Mouse (Mus musculus) heart, embryonic 11.5 days (tissue): ENCODE results near the gene Urgcp. TPM values are rescaled to one million over a fixed set of nuclear protein-coding genes. Genes with fewer than 3 reads are reported as not detected.

Source experiments
- ATAC-seq: fragments of 200-750 bp; cut with Nextera tagmentation; replicated peaks from 2 replicates; pipeline ENCODE4 v1.8.0; 2017; ENCODE audit warnings: moderate library complexity; ENCODE audit not compliant: insufficient number of reproducible peaks, low FRiP score, low TSS enrichment
- H3K27ac ChIP-seq: fragments of 300-500 bp; sonication (generic); 2 replicates; pipeline ENCODE4 v1.5.1; 2014; ENCODE audit warnings: mild to moderate bottlenecking, low read depth, low read length
- H3K27me3 ChIP-seq: fragments of 300-500 bp; sonication (generic); 2 replicates; pipeline ENCODE4 v1.6.1; 2014; ENCODE audit warnings: mild to moderate bottlenecking, low read length, mixed read lengths; ENCODE audit not compliant: control insufficient read depth, insufficient read depth
- H3K36me3 ChIP-seq: fragments of 300-500 bp; sonication (generic); 2 replicates; pipeline ENCODE4 v1.6.1; 2014; ENCODE audit warnings: mild to moderate bottlenecking, low read length, moderate library complexity, mixed read lengths; ENCODE audit not compliant: control insufficient read depth, insufficient read depth
- H3K4me1 ChIP-seq: fragments of 300-500 bp; sonication (generic); 2 replicates; pipeline ENCODE4 v1.6.1; 2014; ENCODE audit warnings: low read length; ENCODE audit not compliant: control insufficient read depth, insufficient read depth
- H3K4me2 ChIP-seq: fragments of 300-500 bp; sonication (generic); 2 replicates; pipeline ENCODE4 v1.6.1; 2014; ENCODE audit warnings: mild to moderate bottlenecking, moderate library complexity
- H3K4me3 ChIP-seq: fragments of 300-500 bp; sonication (generic); 2 replicates; pipeline ENCODE4 v1.5.1; 2014; ENCODE audit warnings: low read depth, low read length
- H3K9ac ChIP-seq: fragments of 300-500 bp; sonication (generic); 2 replicates; pipeline ENCODE4 v1.6.1; 2014; ENCODE audit warnings: mild to moderate bottlenecking, low read depth, low read length, moderate library complexity
- H3K9me3 ChIP-seq: fragments of 300-500 bp; sonication (generic); replicated peaks from 2 replicates; pipeline ENCODE4 v1.6.1; 2016; ENCODE audit warnings: low read length; ENCODE audit not compliant: control insufficient read depth
- WGBS: fragments of 180-500 bp; shearing (Covaris S2); extraction: QIAGEN DNeasy Blood & Tissue Kit; methylation state at CpG from one replicate; pipeline ENCODE4 v1.1.7; 2014; ENCODE audit not compliant: insufficient replicate concordance; 5-methylcytosine and 5-hydroxymethylcytosine counted together
- polyA plus RNA-seq: library from polyadenylated mRNA; unstranded; fragments of >200 nt; fragmentation: Nextera tagmentation; extraction: Ambion mirVana; gene quantifications from 2 replicates; pipeline ENCODE4 v1.2.1, GENCODE M21; 2014

Urgcp gene
- polyA plus RNA-seq, 1 experiment from 2014 or later = 14.2 TPM

DNA sequence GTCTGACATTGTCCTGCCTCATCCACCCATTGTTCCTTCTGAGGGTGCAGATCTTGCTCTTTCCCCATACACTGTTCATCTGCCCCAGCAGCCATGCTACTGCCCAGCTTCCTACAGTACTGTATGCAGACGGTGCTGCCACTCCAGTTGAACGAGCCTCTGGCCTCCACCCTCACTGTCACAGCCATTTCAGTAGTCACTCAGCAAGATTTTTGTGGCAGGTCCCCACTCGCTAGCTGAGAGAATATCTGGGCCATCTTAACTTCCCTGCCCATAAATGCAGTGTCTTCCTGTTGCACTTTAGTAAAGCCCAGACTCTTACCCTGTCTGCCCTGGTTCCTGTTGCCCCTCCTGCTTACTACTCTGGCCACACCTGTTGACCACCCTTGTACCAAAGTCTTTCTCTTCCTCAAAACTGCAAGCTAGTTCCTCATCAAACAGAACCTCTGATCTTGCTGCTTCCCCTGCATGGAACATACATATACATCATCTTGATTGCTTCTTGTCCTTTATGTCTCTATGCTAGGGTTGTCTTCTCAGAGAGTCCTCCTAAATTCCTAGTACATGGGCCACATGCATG lies 27.7 kb upstream of the Urgcp start:
- H3K4me2 ChIP-seq = peak overlapping the region; percentile 96
- H3K4me3 ChIP-seq = peak overlapping the region; percentile 87; the same call in 1 of the 2 replicates
- H3K9ac ChIP-seq = no peak overlapping the region; the same call in 1 of the 2 replicates
- H3K27ac ChIP-seq = no peak overlapping the region
- no peaks in the 10 kb centered on the region for H3K9me3 ChIP-seq
- 61% methylated on average over 3 of the region's 3 CpGs for WGBS
- ATAC-seq = no peak
- peaks cover 14% of the 10 kb centered on the region for H3K36me3 ChIP-seq
- H3K27me3 ChIP-seq = no peaks in the 10 kb centered on the region
- H3K4me1 ChIP-seq = peaks cover 17% of the 10 kb centered on the region

DNA sequence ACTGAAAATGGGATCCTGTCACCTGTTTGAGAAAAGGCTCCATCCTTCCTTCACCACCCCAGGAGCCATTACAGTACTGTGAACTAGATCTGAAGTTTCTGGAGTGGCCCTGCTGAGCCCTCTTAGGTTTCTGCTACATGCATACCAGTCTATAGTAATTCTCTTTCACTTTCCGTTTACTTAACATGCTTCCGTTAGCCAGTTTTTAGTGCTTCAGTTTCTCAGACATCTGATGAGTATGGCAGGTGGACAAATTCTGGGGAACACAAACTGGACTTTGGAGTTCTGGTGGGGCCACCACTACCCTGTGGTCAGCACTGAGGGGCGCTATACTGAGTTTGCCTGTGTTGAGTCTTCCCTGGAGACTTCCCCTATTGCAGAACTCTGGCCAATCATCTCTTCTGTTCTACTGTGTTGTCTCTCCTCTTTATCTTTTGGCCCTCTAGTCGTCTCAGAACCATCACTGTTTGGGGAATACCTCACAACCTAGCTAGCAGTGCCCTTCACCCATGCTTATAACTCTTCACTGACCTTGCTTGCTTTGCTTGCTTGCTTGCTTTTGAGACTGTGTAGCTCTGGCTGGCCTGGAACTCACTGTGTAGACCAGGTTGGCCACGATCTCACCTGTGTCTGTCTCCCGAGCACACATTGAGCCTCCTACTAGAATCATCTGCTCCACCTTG lies 27.0 kb upstream of the Urgcp start:
- WGBS = 63% methylated on average over 6 of the region's 6 CpGs

DNA sequence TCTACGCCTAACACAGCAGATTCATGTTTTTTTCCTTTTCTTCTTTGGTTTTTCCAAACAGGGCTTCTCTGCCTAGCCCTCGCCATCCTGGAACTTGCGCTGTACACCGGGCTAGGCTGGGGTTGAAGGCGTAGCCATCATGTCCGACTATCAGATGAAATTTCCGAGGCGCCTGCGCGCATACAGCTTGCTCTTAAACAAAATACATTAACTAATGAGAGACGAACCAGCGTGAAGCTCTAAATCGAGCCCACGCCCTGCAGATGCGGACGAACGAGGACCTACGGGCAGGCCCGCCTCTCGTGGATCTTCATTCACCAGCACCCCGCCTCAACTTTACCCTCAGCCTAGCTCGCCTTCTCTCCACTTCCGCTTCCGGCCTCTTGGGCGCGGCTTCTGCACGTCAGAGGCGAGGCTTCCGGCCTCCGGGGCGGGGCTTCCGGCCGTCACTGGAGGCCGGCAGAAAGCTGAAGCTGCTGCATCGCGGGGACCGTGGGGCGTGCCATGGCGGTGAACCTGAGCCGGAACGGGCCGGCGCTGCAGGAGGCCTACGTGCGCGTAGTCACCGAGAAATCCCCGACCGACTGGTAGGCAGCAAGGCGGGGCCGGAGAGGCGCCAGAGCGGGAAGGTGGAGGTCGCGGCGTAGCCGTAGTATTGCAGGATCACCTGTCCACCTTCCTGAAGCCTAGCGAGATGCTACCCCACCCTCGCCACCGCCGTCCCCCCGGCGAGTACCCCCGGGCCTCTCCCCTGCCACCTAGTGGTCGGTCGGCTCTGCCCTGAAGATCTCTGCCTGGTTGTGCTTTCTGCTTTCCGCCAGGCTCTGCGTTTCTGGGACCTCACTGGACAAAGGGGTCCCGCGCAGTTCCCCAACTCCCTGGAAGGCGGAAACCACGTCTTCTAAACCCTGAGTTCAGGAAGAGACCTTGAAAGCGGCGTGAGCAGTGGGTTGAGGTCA lies 26.2 kb upstream of the Urgcp start, which contains the start of gene Dbnl:
TSS of gene Dbnl (plus strand) at position 433 of the 959 bp plus-strand sequence.
- Histone ChIP-seq H3K27me3 (no peaks in the 10 kb centered on the region), H3K4me2 (peak within 1 kb of the TSS; percentile 96), H3K4me3 (peak within 1 kb of the TSS; percentile 87), H3K27ac (peak within 1 kb of the TSS; percentile 95), H3K36me3 (peaks cover 4% of the 10 kb centered on the region; the same call in 1 of the 2 replicates), H3K9ac (peak within 1 kb of the TSS; percentile 95), H3K9me3 (no peaks in the 10 kb centered on the region), H3K4me1 (peaks cover 17% of the 10 kb centered on the region)
- ATAC-seq = peak; percentile 94
- under 1% methylated on average over 74 of the region's 74 CpGs for WGBS

More for the DNA sequence above, 27.0 kb upstream of the Urgcp start:
- peak overlapping the region; percentile 95 for H3K9ac ChIP-seq
- peaks cover 8% of the 10 kb centered on the region; the same call in 1 of the 2 replicates for H3K36me3 ChIP-seq
- H3K27ac ChIP-seq = peak overlapping the region; percentile 95
- H3K9me3 ChIP-seq = no peaks in the 10 kb centered on the region
- H3K4me1 ChIP-seq = peaks cover 17% of the 10 kb centered on the region
- H3K4me3 ChIP-seq = peak overlapping the region; percentile 87
- peak overlapping the region; percentile 96 for H3K4me2 ChIP-seq
- H3K27me3 ChIP-seq = no peaks in the 10 kb centered on the region
- ATAC-seq = no peak

DNA sequence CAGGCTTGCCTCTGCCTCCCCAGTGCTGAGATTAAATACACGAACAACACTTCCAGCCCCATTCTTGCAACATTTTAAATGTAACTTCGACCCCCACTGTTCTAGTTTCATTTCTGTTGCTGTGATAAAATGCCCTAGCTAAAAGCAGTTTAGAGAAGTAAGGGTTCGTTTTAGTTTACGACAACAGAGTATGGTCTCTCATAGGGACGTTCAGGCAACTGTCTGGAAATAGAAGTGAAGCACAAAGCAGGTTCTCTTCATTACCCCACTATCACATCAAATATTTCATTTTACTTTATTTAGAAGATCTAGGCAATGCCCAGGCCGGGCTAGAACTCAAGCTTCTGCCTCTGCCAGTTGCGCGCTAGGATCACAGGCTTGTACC lies 25.5 kb upstream of the Urgcp start:
- H3K9ac ChIP-seq = peak overlapping the region; percentile 95
- no peak for ATAC-seq
- no peaks in the 10 kb centered on the region for H3K27me3 ChIP-seq
- no peaks in the 10 kb centered on the region for H3K9me3 ChIP-seq
- 36% methylated on average over 8 of the region's 8 CpGs for WGBS
- H3K4me3 ChIP-seq = peak overlapping the region; percentile 87
- H3K36me3 ChIP-seq = peaks cover 4% of the 10 kb centered on the region; the same call in 1 of the 2 replicates
- peaks cover 17% of the 10 kb centered on the region for H3K4me1 ChIP-seq
- H3K4me2 ChIP-seq = peak overlapping the region; percentile 96
- peak overlapping the region; percentile 95 for H3K27ac ChIP-seq

DNA sequence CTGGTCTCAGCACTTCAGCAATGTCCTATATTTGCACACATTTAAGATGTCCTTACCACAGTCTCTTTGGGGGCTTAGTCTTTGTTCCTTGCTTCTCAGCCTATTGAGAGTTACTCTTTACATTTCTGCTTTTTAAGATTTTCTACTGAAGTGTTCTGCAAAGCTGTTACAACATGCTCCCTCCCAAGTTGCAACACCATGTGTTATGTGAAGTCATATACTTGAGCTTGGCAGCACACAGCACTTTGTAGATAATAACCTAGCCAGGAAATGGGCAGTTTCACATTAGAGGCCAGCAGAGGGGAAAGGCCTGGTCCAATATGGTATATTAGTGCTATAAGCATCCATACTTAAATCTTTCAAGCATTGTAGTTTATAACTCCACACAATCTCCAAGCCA lies 23.6 kb upstream of the Urgcp start:
- Histone ChIP-seq H3K9ac (no peak overlapping the region), H3K4me1 (peaks cover 19% of the 10 kb centered on the region), H3K36me3 (no peaks in the 10 kb centered on the region), H3K4me2 (no peak overlapping the region), H3K27ac (no peak overlapping the region), H3K4me3 (no peak overlapping the region), H3K9me3 (no peaks in the 10 kb centered on the region), H3K27me3 (no peaks in the 10 kb centered on the region)
- no peak for ATAC-seq

DNA sequence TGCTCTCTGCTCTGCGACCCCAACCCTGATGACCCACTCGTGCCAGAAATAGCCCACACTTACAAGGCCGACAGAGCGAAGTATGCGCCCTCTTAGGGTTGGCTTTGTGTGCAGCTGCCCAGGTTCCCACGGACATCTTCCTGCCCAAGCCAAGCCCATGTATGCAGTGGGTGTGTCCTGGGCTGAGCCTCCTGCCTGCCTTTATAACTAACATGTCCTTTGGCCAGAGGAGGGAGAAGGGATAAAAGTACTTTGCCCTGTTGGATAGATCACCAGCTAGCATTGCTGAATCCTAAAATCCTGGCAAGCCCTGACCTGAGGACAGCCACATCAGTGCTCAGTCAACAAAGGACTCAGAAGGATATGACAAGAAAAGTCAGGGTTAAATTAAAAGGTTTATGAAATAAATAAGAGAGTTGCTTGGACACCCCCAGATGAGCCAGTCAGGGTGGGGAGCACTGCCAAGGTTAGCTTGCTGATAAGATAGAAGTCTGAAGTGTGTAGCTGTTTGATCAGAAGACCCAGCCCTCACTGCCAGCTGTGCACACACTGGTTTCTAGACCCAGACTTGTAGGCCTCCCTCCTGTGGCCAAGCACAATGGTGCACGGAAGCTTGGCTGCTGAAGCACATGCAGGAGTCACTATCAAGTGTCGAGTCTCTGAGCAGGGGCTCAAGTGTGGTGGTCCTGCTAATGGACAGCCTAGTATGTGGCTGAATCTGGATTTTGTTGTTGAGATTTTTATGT lies 20.2 kb upstream of the Urgcp start:
- H3K27ac ChIP-seq = no peak overlapping the region
- H3K4me1 ChIP-seq = peaks cover 5% of the 10 kb centered on the region; the same call in 1 of the 2 replicates
- H3K27me3 ChIP-seq = no peaks in the 10 kb centered on the region
- H3K4me2 ChIP-seq = no peak overlapping the region
- no peak overlapping the region for H3K9ac ChIP-seq
- H3K9me3 ChIP-seq = no peaks in the 10 kb centered on the region
- no peak overlapping the region for H3K4me3 ChIP-seq
- WGBS = 53% methylated on average over 8 of the region's 8 CpGs
- ATAC-seq = no peak
- H3K36me3 ChIP-seq = no peaks in the 10 kb centered on the region

DNA sequence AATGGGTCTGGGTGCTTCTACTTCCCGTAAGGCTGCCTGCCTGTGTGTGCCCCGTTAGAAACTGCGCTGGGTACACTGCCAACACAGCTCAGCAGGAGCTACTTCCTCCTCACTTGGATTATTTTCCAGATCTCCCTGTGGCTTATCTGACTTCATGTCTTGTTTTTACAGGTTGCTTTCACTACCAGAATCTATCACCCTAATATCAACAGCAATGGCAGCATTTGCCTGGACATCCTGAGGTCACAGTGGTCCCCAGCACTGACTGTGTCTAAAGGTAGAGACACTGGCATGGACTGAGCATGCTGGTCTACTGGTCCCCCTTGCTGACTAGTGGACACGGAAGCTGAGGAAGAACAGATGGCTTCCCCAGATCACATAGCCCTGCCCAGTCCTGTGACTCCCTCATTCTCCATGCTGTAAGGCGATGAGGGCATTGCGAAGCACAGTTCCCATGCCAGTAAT lies 17.9 kb upstream of the Urgcp start:
- Histone ChIP-seq H3K27me3 (no peaks in the 10 kb centered on the region), H3K4me3 (no peak overlapping the region)

DNA sequence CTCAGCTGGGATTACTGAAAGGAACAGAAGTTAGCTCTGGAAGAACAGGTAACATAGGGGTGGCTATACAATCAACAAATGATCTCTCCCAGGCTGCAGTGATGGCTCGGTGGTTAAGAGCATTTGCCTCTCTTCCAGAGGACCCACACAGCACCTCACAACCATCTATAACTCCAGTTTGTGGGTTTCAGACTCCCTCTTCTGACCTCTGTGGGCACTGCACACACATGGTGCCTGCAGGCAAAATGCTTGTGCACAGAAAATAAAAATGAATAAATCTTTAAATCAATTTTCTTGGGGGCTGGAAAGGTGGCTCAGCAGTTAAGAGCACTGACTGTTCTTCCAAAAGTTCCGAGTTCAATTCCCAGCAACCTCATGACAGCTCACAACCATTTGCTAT lies 16.3 kb upstream of the Urgcp start:
- no peak for ATAC-seq
- Histone ChIP-seq H3K36me3 (no peaks in the 10 kb centered on the region), H3K27me3 (no peaks in the 10 kb centered on the region), H3K4me1 (peaks cover 2% of the 10 kb centered on the region; the same call in 1 of the 2 replicates), H3K4me3 (no peak overlapping the region), H3K9me3 (no peaks in the 10 kb centered on the region), H3K4me2 (no peak overlapping the region), H3K9ac (no peak overlapping the region), H3K27ac (no peak overlapping the region)
- 67% methylated on average over 2 of the region's 2 CpGs for WGBS

More for the DNA sequence above, 17.9 kb upstream of the Urgcp start:
- no peak for ATAC-seq
- WGBS = 79% methylated on average over 6 of the region's 6 CpGs
- H3K9ac ChIP-seq = no peak overlapping the region
- no peaks in the 10 kb centered on the region for H3K9me3 ChIP-seq
- H3K27ac ChIP-seq = no peak overlapping the region
- H3K4me2 ChIP-seq = no peak overlapping the region
- peaks cover 2% of the 10 kb centered on the region; the same call in 1 of the 2 replicates for H3K4me1 ChIP-seq
- no peaks in the 10 kb centered on the region for H3K36me3 ChIP-seq
